Mouse (Mus musculus): Measurements from ENCODE around the gene Msh2. TPM values are rescaled to one million over a fixed set of nuclear protein-coding genes. Genes with fewer than 3 reads are reported as not detected.
"Not testable (repeated sequence)": the region's sequence is repeated elsewhere in the genome, so short reads cannot be mapped to it uniquely, and the experiment has no call there.

The Msh2 gene
- polyA plus RNA-seq, 1 experiment = 25.5 TPM

DNA sequence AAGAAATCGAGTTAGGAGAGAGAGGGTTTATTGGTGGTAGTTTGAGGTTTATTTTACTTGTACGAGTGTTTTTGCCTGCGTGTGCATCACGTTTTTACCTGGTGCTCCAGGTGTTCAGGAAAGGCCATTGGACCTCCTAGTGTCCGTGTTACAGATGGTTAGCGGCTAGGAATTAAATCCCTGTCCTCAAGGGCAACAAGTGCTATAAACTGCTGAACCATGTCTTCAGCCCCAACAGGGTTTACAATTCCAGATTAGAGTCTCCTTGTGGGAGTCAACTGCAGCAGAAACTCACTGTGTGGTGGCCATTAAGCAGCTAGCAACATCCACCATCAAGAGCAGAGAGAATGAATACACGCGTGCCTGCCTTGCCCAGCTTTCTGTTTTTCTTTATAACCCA, 29.4 kb upstream of the Msh2 start:
- 94% methylated on average over 8 of the region's 8 CpGs for WGBS
- H3K4me3 ChIP-seq (replicated peaks; ENCODE audit: insufficient read depth, low read depth, low read length) = no peak overlapping the region
- no peak for DNase-seq

DNA sequence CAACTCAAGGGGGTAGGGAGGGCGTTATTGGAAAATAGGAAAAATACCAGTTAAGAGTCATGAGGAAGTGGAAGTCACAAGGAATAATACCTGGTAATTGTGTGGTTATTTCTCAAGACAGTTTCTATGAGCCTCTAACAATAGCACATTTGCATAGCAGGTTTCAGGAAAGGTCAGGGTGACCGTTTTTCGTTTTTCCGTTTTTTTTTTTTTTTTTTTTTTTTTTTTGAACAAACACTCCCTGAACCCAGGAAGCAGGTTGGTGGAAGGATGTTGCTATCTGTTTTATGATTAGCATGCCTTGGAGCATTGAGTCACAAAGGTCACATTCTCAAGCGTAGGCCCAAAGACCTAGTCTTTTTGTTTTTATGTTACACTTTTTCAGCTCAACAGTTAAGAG, 16.5 kb upstream of the Msh2 start:
- DNase-seq; H3K27me3 ChIP-seq (ENCODE audit: control insufficient read depth, insufficient read depth, low read length); H3K4me3 ChIP-seq (replicated peaks; ENCODE audit: insufficient read depth, low read depth, low read length); H3K27ac ChIP-seq (ENCODE audit: insufficient read depth, low read length); H3K4me1 ChIP-seq (ENCODE audit: control insufficient read depth, insufficient read depth, low read length): not testable (repeated sequence)
- WGBS = 96% methylated on average over 5 of the region's 5 CpGs

More for the DNA sequence above, 29.4 kb upstream of the Msh2 start:
- Histone ChIP-seq H3K27me3 (ENCODE audit: control insufficient read depth, insufficient read depth, low read length) (no peaks in the 10 kb centered on the region; the same call in 1 of the 2 replicates), H3K27ac (ENCODE audit: insufficient read depth, low read length) (no peak overlapping the region), H3K4me1 (ENCODE audit: control insufficient read depth, insufficient read depth, low read length) (no peaks in the 10 kb centered on the region)
- no peak for TF ChIP-seq POLR2A (IDR thresholded peaks at IDR 0.05; ENCODE audit: borderline replicate concordance, insufficient read depth, low read length)

DNA sequence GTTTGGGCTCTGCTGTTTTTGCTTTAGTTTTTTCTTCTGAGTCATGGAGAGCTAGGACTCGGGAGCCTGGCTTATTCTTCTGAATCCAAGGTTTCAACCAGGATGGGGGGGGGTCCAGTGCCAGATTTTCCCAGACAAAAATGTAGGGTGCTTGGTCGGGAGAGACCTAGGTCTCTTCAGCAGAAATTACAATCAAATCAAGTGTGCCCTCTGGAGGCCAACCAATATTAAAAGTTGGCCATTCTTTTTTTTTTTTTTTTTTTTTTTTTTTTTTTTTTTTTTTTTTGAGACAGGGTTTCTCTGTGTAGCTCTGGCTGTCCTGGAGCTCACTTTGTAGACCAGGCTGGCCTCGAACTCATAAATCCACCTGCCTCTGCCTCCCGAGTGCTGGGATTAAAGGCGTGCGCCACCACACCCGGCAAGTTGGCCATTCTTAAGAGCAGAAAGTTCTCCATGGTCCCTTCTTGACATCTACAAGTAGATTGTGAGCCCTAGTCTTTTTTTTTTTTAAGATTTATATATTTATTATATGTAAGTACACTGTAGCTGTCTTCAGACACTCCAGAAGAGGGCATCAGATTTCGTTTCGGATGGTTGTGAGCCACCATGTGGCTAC, 10.1 kb upstream of the Msh2 start:
- WGBS = 78% methylated on average over 9 of the region's 9 CpGs
- not testable (repeated sequence) for H3K27me3 ChIP-seq (ENCODE audit: control insufficient read depth, insufficient read depth, low read length); H3K4me3 ChIP-seq (replicated peaks; ENCODE audit: insufficient read depth, low read depth, low read length); DNase-seq; H3K27ac ChIP-seq (ENCODE audit: insufficient read depth, low read length); H3K4me1 ChIP-seq (ENCODE audit: control insufficient read depth, insufficient read depth, low read length)

DNA sequence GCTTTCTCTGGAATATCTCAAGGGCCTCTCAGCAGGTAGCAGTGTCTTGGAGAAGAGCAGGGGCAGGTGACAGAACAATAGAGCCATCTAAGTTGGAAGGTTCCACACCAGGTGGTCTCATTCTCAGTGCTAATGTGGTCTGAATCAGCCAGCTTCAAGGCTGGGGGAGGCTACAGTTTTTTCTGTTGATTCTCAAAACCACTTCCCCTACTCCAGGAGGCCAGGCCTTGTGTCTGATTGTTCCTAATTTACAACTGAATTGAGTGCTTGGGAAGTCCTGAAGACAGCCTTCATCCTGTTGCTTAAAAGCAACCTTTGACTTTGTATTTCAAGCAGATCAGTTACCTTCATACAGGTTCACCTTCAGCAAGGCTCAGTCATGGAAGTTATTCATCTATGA, 7.9 kb upstream of the Msh2 start:
- Histone ChIP-seq H3K4me3 (replicated peaks; ENCODE audit: insufficient read depth, low read depth, low read length) (no peak overlapping the region), H3K4me1 (ENCODE audit: control insufficient read depth, insufficient read depth, low read length) (no peaks in the 10 kb centered on the region), H3K27me3 (ENCODE audit: control insufficient read depth, insufficient read depth, low read length) (no peaks in the 10 kb centered on the region), H3K27ac (ENCODE audit: insufficient read depth, low read length) (no peak overlapping the region)
- TF ChIP-seq CTCF (IDR thresholded peaks at IDR 0.05; ENCODE audit: borderline replicate concordance, insufficient read depth, low read depth, low read length) (no peak), POLR2A (IDR thresholded peaks at IDR 0.05; ENCODE audit: borderline replicate concordance, insufficient read depth, low read length) (no peak)
- no peak for DNase-seq

DNA sequence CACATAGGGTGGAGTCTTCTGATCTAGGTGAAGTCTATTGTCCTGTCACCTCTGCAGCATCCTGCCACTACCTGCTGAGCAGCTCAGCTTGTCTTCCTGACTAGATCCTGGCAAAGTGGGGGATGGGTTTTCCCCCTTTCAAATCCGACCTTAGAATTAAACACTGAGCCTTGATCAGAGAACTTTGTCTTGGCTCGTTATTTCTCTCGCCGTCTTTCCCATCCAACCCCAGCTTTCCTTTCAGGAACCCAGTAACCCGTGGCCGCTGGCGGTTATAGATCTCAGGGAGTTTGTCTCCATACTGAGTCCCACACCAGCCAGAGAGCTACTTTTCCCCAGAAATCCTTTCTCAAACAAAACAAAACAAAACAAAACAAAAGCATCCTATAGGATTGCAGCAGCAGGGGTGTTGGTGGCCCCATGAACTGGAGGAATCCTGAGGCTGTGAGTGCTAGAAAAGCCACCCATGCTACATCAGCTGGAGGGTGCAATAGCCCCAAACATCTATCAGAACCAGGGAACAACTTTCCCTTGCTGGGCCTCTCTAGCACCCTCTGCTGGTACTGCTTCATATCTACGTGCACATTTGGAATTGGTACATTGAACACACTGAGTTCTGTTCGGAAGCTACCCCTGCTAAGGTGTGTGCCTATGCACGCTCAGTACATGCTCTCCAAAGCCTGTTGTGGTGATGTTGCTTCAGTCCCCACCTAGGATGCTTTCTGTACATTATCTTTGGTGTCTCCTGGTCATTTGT, 6.9 kb upstream of the Msh2 start:
- H3K4me3 ChIP-seq (replicated peaks; ENCODE audit: insufficient read depth, low read depth, low read length) = no peak overlapping the region
- 67% methylated on average over 10 of the region's 10 CpGs for WGBS
- H3K27me3 ChIP-seq (ENCODE audit: control insufficient read depth, insufficient read depth, low read length) = no peaks in the 10 kb centered on the region

DNA sequence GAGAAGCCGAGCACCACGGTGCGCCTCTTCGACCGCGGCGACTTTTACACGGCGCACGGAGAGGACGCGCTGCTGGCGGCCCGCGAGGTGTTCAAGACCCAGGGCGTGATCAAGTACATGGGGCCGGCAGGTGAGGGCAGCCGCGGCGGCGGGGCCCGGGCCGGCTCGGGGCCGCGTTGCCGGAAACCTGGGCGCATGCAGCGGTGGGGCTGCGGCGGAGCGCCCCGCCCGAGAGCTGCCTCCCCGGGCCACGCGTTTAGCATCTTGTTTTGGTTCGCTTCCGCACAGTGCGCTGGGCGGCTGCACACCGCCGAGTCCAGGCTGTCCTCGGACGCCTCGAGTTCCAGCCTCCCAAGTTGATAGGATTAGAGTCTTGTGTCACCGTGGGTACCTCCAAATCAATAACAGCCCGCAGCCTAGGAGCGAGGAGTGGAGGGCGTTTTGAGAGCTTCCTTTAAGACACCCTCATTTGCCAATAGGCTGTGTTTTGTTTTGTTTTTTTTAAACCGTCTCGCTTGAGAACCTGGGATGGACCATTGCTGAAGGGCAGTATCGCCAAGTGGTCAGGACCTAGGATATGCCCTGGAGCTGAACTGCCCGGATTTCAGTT, 652 bp downstream of the Msh2 start:
- 1% methylated on average over 53 of the region's 54 CpGs for WGBS
- Histone ChIP-seq H3K27me3 (ENCODE audit: control insufficient read depth, insufficient read depth, low read length) (no peaks in the 10 kb centered on the region), H3K4me1 (ENCODE audit: control insufficient read depth, insufficient read depth, low read length) (peaks cover 8% of the 10 kb centered on the region), H3K4me3 (replicated peaks; ENCODE audit: insufficient read depth, low read depth, low read length) (peak overlapping the region; percentile 80), H3K27ac (ENCODE audit: insufficient read depth, low read length) (no peak overlapping the region; the same call in 1 of the 2 replicates)
- DNase-seq = no peak
- no peak for TF ChIP-seq CTCF (IDR thresholded peaks at IDR 0.05; ENCODE audit: borderline replicate concordance, insufficient read depth, low read depth, low read length)
- no peak for TF ChIP-seq POLR2A (IDR thresholded peaks at IDR 0.05; ENCODE audit: borderline replicate concordance, insufficient read depth, low read length)

More for the DNA sequence above, 6.9 kb upstream of the Msh2 start:
- H3K4me1 ChIP-seq (ENCODE audit: control insufficient read depth, insufficient read depth, low read length) = no peaks in the 10 kb centered on the region
- TF ChIP-seq CTCF (IDR thresholded peaks at IDR 0.05; ENCODE audit: borderline replicate concordance, insufficient read depth, low read depth, low read length) (peak; percentile 78), POLR2A (IDR thresholded peaks at IDR 0.05; ENCODE audit: borderline replicate concordance, insufficient read depth, low read length) (no peak)
- DNase-seq = peak; percentile 51 to 57
- no peak overlapping the region for H3K27ac ChIP-seq (ENCODE audit: insufficient read depth, low read length)

DNA sequence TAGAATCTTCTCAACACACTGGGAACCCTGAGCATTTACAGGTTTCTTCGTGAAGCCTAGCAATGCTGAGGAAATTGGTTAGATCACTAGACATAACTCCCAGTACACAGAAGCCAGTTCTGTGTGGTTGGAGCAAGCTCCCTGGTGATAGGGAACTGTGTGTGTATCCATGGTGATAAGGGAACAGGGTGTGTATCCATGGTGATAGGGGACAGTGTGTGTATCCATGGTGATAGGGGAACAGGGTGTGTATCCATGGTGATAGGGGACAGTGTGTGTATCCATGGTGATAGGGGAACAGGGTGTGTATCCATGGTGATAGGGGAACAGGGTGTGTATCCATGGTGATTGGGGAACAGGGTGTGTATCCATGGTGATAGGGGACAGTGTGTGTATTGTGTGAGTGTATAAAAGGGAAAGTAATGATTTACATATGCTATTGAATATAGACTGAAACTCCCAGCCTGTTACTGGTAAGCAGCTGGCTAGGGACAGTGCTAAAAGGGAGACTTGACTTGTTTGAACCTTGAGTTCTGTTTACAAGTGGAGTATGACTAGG, 4.9 kb downstream of the Msh2 start:
- not testable (repeated sequence) for H3K4me3 ChIP-seq (replicated peaks; ENCODE audit: insufficient read depth, low read depth, low read length); DNase-seq; H3K4me1 ChIP-seq (ENCODE audit: control insufficient read depth, insufficient read depth, low read length); H3K27ac ChIP-seq (ENCODE audit: insufficient read depth, low read length); H3K27me3 ChIP-seq (ENCODE audit: control insufficient read depth, insufficient read depth, low read length)
- 88% methylated on average over 1 of the region's 1 CpGs for WGBS

DNA sequence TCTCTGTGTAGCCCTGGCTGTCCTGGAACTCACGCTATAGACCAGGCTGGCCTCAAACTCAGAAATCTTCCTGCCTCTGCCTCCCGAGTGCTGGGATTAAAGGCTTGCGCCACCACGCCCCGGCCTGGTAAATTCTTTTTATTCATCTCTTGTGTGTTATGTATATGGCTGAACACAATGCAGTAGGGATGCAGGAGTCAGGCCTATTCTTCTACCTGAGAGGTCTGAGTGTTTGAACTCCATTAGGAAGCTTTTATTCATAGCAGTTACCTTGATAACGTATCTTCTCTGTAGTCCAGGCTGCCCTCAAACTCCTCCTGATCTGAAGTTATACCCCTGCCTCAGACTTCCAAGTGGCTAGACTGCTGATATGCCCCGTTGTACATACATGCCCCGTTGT, 5.5 kb downstream of the Msh2 start:
- 95% methylated on average over 8 of the region's 8 CpGs for WGBS
- no peaks in the 10 kb centered on the region for H3K27me3 ChIP-seq (ENCODE audit: control insufficient read depth, insufficient read depth, low read length)
- no peak overlapping the region for H3K4me3 ChIP-seq (replicated peaks; ENCODE audit: insufficient read depth, low read depth, low read length)
- H3K4me1 ChIP-seq (ENCODE audit: control insufficient read depth, insufficient read depth, low read length) = peaks cover 8% of the 10 kb centered on the region
- H3K27ac ChIP-seq (ENCODE audit: insufficient read depth, low read length) = no peak overlapping the region
- no peak for TF ChIP-seq POLR2A (IDR thresholded peaks at IDR 0.05; ENCODE audit: borderline replicate concordance, insufficient read depth, low read length)
- TF ChIP-seq CTCF (IDR thresholded peaks at IDR 0.05; ENCODE audit: borderline replicate concordance, insufficient read depth, low read depth, low read length) = no peak
- DNase-seq = no peak

Data from cerebellum, adult 2 months (tissue).